Mouse (Mus musculus): ENCODE data around the gene Dok4.
A peak's percentile ranks its signal among the peaks of the same experiment; 100 is the strongest.

Dok4 gene

DNA sequence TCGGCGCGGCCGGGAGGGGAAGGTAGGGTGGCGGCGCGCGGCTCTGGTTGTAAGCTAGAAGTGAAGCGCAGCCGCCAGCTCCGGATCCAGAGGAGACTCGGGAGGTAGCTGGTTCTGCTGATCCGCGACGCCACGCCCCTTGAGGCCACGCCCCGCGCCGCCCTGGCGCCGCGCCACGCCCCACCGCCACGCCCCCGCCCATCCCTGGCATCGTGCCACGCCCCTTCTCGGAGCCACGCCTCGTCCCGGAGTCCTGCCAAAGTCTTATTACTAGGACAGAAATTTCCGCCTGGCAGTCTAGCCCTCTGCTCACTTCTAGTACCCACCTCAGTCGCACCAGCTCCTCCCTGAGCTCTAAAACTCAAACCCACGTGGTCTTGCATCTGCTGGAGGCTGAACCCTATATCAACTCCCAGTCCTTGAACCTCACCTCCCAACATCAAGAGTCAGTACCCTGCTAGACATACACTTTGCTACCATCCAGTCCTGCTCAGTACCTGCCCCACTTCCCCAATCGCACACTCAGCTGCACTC, at the start of gene Dok4:
Dok4 (minus strand) TSS at position 134 of the 534 bp plus-strand sequence.
- peak; percentile 84 for DNase-seq (ENCODE audit: low read depth, low spot score)

DNA sequence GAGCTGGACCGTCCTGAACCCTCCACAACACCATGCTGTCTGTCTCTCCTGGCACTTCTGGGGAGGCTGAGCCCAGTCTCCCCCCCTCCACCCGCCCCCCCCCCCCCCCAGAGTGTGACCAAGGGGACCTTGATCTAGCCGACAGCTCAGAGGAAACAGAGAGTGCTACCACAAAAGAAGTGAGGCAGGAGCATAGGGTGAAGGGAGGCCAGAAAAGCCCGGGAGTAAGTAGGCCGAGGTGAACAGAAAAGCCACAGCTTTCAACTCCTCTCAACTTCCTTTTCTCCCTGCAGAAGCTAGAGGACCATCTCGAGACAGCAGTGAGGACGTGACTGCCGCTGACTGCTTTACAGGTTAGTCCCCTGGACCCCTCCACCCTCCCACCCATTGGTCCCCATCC, 47.3 kb upstream of the Dok4 start, which contains the start of gene Adgrg5:
Adgrg5 (plus strand) TSS at position 290 of the 400 bp plus-strand sequence.
- DNase-seq (ENCODE audit: low read depth, low spot score): no peak

- DNase-seq (ENCODE audit: low read depth, low spot score): no peak
These were observed 46.5 kb upstream of the Dok4 start for GRCm38 (mm10) chr8:94922602-94923001.

GRCm38 (mm10) chr8:94922176-94922575, 46.0 kb upstream of the Dok4 start:
- no peak for DNase-seq (ENCODE audit: low read depth, low spot score)

DNA sequence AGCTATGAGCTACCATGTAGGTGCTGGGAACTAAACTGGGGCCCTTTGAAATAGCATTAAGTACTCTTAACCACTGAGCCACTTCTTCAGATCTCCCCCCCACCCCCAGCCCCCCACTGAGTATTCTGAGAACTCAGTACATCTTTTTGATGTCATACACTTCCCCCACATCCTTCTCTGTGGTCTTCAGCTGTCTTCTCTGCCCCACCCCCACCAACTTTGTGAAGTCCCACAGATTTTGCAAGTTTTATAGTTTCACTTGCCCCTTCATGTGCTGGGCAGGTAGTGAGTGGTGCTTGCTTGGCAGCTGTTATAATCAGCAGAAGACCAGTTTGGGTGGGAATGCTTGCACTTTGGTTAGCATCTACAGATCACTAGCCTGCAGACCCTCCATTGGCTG, 43.1 kb upstream of the Dok4 start:
- DNase-seq (ENCODE audit: low read depth, low spot score): no peak

GRCm38 (mm10) chr8:94917851-94918495, 41.8 kb upstream of the Dok4 start, which contains the start of gene Ccdc102a:
Gene Ccdc102a (minus strand): TSS chr8:94918098.
- DNase-seq (ENCODE audit: low read depth, low spot score): peak; percentile 35

DNA sequence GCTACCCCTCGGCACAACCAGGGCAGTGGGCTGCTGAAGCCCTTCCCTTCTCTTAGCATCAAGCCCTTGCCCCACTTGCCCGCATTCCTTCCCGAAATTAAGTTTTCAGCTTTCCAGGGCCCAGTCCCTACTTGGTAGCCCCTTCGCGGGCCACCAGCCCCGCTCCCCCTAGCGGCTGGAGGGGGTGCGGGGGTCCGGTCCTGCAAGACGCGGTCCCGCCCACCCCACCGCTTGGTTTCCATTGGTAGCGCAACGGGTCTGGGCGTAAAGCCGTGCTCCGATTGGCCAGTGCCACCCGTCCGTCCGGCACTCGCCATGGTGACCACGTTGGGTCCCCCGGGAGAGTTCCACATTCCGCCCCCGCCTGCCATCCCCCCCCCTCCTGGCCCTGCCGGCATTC, 41.2 kb upstream of the Dok4 start:
- peak; percentile 98 for DNase-seq (ENCODE audit: low read depth, low spot score)

GRCm38 (mm10) chr8:94916960-94917324, 40.8 kb upstream of the Dok4 start:
- DNase-seq (ENCODE audit: low read depth, low spot score): no peak

DNA sequence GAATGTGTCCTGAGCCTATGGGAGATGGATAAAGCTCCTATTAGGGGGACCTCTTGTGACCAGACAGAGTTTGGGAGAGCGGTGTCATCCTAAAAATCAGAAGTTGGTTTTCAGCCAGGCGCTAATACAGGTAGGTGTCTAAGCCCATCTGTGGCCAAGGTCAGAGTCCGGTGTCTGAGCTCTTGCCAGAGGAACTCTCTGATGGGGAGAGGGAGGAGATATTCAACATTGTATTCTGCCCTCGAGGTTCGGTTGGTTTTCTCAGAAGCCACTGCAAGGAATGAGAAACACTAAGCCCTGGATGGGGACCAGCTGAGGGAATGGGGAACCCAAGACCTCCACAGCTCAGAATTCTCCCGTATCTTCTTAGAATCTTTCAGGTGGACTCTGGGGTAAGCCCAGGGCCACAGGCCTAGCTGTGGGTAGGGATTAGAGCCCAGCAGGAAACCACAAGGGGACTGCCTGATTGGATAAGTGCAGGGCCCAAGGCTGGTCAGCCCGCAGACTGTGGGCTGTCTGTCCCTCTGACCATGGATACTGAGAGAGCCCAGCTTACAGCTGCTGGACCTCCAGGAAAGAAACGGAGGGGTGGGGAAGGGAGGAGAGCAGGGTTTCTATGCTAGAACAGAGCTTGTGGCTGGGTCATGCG, 40.3 kb upstream of the Dok4 start:
- no peak for DNase-seq (ENCODE audit: low read depth, low spot score)

GRCm38 (mm10) chr8:94914701-94915101, 38.6 kb upstream of the Dok4 start:
- no peak for DNase-seq (ENCODE audit: low read depth, low spot score)

DNA sequence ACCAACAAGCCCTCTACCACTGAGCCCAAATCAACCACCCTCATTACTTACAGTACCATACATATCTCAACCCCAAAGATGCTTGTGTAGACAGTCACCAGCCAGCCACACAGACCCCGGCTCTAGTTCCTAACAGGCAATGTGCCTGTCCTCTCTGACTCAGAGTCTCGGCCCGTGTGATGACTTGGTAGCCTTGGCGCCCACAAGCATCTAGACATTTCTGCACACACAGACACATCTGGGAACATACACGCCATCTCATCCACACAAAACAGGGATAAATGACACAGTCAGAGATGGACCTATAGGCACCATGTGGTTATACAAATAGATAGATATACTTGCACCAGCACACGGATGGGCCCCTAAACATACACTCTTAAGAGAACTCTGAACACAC, 38.1 kb upstream of the Dok4 start:
- no peak for DNase-seq (ENCODE audit: low read depth, low spot score)

DNA sequence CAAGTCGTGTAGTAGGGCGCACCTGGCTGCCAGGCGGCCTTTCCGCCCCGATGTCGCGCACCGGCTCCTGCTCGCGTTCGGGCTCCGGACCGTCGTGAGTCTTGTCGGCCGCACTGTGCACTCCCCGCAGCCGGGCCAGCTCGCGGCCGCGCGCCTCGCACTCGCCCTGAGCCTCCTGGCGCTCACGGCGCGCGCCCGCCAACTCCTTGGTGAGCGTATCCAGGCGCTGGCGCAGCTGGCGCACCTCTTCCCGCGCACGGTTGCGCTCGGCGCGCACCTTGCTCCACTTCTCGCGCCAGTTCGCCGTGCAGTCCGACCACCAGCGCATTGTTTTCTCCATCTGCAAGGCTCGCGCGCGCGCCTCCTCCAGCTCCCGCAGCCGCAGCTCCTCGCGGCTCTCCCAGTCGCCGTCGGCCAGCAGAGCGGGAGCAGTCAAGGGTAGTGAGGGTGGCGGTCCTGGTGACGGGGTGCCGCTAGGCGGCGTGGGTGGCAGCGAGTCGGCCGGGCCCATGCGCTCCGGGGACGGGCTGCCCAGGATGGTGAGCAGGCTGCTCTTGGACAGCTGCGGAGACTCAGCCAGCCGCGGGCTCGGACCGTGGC, 37.0 kb upstream of the Dok4 start:
- DNase-seq (ENCODE audit: low read depth, low spot score): peak; percentile 85

DNA sequence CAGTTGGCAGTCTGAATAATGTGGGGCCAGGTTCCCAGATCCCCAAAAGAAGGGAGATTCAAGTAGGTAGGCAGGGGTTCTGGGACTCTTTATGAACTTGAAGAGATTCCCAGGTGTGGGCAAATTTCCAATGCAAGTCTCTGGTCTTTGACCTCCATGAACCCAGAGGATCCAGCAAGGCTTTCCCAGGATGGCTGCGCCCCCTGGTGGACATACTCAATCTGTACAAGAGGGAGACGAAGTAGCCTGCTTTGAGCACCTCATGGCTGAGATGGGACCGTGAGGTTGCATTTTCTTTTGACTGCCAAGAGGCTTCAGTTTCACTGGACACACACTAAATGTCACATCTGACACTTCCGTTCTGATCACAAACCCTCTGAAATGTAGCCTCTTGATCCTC, 32.7 kb upstream of the Dok4 start:
- peak; percentile 86 for DNase-seq (ENCODE audit: low read depth, low spot score)

DNA sequence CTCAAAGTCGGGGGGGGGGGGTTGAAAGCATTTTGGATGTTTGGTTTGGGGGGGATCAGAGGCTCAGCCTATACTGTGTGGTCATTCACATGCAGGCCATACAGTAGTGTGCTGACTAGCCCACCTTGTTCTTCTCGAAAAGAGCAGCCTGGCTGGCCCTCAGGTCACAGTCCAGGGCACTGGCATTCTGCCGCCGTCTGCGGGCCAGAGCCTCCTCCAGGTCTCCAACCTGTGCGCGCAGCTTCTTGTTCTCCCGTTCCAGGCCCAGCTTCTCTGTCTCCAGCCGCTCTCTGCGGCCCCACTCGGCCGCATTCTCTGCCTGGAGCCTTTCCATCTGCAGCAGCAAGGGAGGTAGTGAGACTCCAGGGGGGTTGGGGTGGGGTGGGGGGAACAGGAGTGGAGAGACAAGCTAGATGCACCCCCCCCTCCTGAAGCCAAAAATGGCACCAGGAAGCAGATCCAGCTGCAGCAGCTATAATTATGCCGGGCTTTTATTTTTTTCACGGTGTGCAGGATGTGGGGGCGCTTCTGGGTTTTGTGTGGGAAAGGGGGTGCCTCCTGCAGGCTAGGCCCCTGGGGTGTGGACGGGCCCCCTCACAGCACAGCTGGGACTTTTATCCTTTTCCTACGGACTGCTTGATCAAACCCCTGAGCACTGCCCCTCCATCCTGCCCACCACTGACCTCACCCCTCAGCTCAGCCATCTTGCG, 31.6 kb upstream of the Dok4 start:
- DNase-seq (ENCODE audit: low read depth, low spot score): no peak

DNA sequence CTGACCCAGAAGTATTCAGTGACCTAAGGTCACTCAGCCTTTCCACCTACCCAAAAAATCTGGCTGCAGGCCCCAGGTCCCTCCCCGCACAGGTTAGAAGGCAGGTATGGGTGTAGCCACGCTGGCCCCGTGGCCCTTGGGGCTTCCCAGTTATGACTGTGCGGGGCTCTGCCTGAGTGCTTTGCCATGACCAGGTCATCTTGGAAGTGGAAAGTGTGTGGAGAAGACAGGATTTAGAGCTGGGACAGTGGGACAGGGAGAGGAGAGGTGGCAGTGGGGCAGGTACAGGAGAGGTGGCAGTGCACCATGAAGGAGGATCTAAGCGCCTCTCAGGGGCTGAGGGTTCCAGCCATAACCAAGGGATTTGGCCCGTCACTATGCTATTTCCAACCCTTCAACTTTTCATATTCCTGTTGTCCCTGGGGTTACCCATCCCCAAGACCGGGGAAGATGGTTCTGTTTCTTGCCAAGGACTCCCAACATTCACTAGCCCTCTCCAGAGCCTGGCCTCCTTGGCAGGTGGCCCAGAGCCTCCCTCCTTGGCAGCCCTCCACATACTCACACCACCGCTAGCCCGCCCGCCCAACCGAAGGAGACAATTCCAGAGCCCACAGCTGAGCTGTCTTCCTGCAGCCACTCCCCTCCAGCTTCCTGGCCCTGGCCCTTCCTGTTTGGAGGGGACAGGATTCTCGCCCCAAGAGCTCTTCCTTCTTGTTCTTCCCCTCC, 28.5 kb upstream of the Dok4 start:
- no peak for DNase-seq (ENCODE audit: low read depth, low spot score)

GRCm38 (mm10) chr8:94903709-94904108, 27.6 kb upstream of the Dok4 start:
- peak; percentile 71 for DNase-seq (ENCODE audit: low read depth, low spot score)

DNA sequence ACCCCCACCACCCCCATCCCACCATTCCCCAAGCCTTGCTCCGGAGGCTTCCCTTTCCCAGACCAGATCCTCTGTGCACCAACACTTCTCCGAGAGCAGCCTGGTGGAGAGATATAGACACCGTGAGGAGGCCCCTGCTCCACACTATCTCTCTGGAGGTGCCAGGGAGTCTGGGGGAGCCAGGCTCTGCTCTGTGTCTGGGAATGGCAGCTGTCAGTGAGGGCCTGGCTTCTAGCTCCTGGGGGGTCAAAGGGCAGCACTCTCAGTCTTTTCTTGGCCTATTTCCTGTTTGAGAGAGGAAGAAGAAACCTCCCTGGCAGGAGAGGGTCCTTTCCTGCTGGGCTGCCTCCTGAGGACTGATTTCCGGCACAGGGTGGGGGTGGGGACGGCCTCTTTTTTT, 24.9 kb upstream of the Dok4 start:
- DNase-seq (ENCODE audit: low read depth, low spot score): no peak

- no peak for DNase-seq (ENCODE audit: low read depth, low spot score)
These were observed 24.5 kb upstream of the Dok4 start for GRCm38 (mm10) chr8:94900617-94901016.

DNA sequence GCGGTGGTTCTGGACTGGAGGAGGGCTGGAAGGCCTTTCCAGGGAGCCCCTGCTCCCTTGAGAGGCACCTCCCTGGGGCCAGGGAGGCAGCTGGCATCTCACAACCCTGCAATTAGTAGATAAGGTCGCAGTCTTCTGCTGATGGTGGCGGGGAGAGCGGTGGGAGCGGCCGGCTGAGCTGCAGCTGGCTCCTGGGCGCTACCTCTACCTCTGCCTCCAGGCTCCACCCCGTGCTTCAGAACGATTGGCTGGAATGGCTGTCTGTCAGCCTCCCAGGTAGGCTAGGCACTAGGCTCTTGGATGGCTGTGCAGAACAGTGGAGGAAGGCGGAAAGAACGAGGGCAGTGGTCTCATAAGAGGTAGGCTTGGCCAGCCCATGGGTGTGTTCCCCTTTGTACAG, 23.1 kb upstream of the Dok4 start:
- DNase-seq (ENCODE audit: low read depth, low spot score): no peak

- no peak for DNase-seq (ENCODE audit: low read depth, low spot score)
These were observed 16.8 kb upstream of the Dok4 start for GRCm38 (mm10) chr8:94892917-94893316.

GRCm38 (mm10) chr8:94888383-94889036, 12.4 kb upstream of the Dok4 start:
- DNase-seq (ENCODE audit: low read depth, low spot score): no peak

Measured in mesoderm, embryonic 11.5 days (tissue).